Mouse (Mus musculus): ENCODE data around the gene Tub.

- TF ChIP-seq POLR2A (IDR thresholded peaks at IDR 0.05; ENCODE audit: extremely low read depth, insufficient read depth, low read length), result no peak
- TF ChIP-seq CTCF (IDR thresholded peaks at IDR 0.05; ENCODE audit: low read depth, low read length), result no peak
Measured at GRCm38 (mm10) chr7:108950312-108950761, at the start of gene Tub.

Measured in liver, adult 2 months (tissue).